Mouse (Mus musculus) CH12.LX (cell line): ENCODE measurements around the gene Ophn1.

Source experiments
- POLR2A ChIP-seq: IDR thresholded peaks from 2 replicates; pipeline ENCODE4 v1.6.1; 2011; ENCODE audit warnings: low read depth, mild to moderate bottlenecking, improper control_type of control experiment, low read length
- POLR2AphosphoS2 ChIP-seq: IDR thresholded peaks from 2 replicates; pipeline ENCODE4 v1.6.1; 2011; ENCODE audit warnings: low read depth, low read length, improper control_type of control experiment
- USF1 ChIP-seq: IDR thresholded peaks from 2 replicates; pipeline ENCODE4 v1.6.1; 2014; ENCODE audit warnings: low read depth, mild to moderate bottlenecking, inconsistent platforms, low read length, improper control_type of control experiment

GRCm38 (mm10) chrX:98856046-98856445, 34.8 kb downstream of the Ophn1 start:
- TF ChIP-seq POLR2A = no peak
- TF ChIP-seq POLR2AphosphoS2 = no peak
- no peak for TF ChIP-seq USF1
